Mouse (Mus musculus) adrenal gland, adult 18-20 months (tissue): ENCODE measurements around the gene Ccdc78. TPM values are rescaled to one million over a fixed set of nuclear protein-coding genes. Genes with fewer than 3 reads are reported as not detected.

ENCODE experiments used
- DNase-seq, 2 experiments: peaks; one replicate each; pipeline ENCODE4 v3.0.0; 2021 to 2022; ENCODE audit warnings: low spot score in 2 of 2
- total RNA-seq, 2 experiments: library from RNA; stranded (reverse); gene quantifications; 1 replicate in 1 of 2; 2 replicates in 1 of 2; pipeline ENCODE4 v1.2.3; 2021

Ccdc78 gene
- total RNA-seq, 2 experiments from 2014 or later: not detected

DNA sequence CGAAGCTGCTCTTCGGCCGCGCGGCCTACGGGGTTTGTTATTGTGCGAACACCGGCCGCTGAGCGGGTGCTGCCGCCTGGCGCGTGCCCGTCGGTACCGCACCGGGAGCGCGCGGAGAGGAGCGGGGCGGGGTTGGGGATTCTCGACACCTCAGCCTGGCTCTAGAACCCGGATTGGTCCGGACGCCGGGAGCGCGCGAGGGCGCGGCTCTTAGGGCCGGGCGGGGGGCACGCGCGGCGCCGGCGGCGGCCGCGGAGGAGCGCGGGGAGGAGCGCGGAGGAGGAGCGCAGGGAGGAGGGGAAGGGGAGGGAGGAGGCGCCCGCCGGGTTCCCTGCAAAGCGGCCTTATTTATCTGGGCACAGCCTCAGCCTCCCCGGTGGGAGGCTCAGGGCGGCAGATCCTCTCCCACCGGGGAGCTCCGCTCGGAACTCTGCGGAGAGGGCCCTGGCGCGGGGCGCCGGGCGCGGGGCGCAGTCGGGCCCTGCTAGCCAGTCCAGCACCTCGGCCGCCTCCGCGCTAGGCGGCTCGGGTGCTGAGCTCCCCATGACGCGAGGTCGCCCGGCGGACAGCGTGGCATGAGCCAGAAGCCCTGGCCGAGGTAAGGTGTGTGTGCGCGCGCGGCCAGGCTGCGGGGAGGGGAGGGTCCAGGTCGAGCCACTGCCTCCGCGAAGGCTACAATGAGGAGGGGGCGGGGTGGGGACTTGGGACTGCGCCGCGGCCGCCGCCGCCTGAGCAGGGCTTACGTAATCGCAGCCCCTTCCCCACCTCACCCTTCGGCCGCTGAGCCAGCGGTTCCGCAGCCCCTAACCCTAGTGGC, 22.6 kb downstream of the Ccdc78 start, which contains the start of gene Fbxl16:
Fbxl16 (plus strand) TSS at position 297 of the 817 bp plus-strand sequence.
- DNase-seq: peak; percentile 78 to 83

DNA sequence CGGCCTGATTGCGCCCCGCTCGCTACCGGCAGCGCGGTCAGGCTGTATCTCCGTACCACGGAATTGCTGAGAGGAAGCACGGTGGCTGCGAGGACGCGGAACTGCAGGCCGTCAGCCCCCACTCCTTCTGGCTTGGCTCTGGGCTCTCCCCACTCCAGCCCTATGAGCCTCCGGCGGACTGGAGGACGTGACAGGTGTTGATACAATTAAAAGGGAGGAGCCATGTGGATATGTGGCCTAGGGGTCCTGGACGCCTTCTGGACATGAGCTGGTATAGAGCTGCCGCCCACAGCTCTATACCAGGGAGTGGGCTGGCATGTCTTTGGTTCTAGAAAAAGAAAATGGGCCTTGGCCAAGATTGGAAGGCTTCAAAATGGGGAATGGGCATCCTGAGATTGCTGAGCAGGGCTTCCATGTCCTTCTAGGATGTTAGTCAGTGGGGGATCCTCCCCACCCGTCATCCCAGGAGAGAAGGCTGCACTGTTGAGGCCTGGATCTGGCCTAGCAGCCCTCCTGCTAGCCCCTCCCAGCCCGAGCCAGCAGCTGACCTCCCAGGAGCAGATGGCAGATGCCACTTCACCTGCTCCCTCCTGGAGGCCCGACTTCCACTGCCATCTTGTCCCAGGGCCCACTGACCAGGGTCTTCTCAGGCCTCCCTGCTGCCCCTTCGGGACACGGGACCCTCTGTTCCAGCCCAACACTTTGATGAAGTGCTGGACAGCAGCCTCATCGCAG, 23.4 kb downstream of the Ccdc78 start:
- DNase-seq: no peak

DNA sequence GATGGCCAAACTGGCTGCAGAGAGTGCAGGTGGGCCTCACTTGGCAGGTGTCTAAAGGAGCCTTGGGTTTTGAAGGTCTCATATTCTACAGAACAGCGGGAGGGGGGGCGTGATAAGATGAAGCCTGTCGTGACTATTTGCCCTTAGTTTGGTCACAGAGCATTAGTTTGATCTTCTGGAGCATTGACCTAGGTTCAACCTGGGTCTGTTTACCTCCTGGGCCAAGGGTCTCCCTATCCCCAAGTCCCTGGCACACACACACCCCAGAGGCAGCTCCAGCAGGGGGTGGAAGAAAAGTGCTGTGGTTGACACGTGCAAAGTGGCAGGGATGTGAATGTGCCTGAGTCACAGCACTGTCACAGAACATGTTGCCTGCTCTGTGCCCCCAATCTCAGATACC, 24.5 kb downstream of the Ccdc78 start:
- DNase-seq: no peak

DNA sequence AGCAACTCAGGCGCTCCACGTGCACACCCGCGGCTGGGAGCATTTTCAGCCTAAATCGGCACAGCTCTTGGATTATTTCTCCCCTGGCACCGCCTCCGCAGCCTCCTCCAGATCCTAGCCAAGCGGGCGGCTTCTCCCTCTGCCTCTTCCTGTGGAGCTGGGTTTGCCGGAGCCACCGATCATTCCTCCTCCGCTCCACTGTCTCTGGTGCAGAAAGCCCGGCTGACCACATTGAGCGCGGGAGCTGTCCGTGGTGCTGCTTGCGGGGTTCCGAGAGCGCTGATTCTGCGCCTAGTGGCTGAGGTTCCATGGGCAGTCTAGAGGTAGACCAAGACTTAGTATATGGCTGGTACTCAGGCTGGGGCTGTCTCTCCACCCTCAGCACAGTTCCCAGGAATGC, 27.1 kb downstream of the Ccdc78 start:
- peak; percentile 85 to 86 for DNase-seq

DNA sequence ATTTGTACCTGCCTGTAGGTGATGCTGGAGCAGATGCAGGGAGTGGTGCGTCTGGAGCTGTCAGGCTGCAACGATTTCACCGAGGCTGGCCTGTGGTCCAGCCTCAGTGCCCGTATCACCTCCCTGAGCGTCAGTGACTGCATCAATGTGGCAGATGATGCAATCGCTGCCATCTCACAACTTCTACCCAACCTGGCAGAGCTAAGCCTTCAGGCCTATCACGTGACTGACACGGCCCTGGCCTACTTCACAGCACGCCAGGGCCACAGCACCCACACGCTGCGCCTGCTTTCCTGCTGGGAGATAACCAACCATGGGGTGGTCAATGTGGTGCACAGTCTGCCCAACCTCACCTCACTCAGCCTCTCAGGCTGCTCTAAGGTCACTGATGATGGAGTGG, 31.3 kb downstream of the Ccdc78 start:
- no peak for DNase-seq

DNA sequence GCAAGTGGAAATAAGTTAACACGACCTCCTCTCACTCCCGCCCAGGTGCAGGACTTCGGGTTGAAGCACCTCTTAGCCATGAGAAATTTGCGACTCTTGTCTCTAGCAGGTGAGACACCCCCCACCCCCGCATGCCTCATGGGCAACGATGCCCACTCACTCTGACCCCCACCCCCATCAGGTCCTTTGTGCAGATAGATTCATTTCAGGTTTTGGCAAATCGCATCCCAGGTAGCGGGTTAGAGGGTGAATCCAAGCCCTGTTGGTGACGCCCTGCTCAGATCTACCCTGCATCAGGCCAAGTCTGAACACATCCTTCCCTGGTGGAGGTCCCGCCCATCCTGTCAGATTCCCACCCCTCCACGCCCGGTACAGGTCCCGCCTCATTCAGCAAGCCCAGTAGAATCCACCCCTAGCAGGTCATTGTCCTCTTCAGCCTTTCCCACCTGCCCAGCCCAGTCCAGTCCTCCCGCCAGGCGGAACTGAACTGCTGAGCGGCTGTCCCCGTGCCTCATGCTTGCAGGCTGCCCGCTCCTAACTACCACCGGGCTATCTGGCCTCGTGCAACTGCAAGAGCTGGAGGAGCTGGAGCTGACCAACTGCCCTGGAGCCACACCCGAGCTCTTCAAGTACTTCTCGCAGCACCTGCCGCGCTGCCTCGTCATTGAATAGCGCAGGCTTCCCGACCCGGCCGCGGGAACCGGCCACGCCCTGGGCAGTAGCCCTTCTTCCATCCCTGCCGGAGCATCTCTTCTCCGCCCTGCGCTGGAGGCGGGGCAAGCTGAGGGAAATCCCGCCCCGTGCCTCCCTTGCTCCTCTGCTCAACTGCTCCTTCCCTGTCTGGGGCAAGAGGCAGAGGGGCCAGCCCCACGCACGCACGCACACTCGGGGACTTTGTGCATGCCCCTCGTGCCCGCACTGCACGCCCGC, 32.7 kb downstream of the Ccdc78 start:
- no peak for DNase-seq

DNA sequence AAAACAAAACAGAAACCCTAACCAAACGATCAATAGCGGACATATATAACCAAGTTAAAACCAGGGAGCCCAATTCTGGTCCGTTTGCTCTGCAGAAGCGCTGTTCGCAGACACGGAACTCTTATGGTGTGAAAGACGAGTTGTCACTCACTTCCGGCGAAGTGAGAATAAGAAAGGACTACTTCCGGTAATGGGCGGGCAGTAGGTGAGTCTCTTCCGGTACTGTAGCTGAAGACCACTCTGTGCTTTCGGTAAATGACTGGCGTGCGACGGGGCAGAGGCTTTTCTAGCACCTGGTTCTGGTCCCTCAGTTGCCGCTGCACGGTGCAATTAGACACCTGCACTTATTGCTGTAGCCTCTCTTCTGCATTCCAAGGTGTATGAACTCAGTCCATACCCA, 37.1 kb downstream of the Ccdc78 start, which contains the start of gene Wdr24:
Wdr24 (plus strand) TSS at position 176 of the 400 bp plus-strand sequence.
- peak in 1 of 2 experiments; percentile 66 for DNase-seq

DNA sequence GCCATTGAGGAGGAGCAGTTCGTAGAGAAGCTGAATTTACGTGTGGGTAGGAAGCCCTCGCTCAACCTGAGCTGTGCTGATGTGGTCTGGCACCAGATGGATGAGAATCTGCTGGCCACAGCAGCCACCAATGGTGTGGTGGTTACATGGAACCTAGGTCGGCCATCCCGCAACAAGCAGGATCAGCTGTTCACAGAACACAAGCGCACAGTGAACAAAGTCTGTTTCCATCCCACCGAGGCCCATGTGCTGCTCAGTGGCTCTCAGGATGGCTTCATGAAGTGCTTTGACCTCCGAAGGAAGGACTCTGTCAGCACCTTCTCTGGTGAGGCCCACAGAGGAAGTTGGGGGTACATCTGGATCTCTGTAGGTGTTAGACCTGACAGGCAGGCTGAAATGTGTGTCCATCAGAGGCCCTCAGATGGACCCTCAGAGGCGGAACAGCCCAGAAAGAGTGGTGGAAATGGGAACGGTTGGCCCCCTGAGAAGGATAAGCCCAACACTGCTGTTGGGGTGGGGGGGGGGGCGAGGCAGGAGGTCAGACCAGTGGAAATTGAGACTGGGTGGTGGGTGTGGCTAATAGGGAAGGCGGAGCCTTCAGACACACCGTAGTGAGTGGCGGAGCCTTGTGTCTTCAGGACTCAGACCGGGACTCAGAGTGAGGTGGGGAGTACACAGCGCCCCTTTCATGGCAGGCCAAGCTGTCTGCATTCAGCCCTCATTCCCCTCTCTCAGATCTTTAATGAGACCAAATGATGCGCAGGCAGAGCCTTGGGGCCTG, 38.2 kb downstream of the Ccdc78 start:
- no peak for DNase-seq

DNA sequence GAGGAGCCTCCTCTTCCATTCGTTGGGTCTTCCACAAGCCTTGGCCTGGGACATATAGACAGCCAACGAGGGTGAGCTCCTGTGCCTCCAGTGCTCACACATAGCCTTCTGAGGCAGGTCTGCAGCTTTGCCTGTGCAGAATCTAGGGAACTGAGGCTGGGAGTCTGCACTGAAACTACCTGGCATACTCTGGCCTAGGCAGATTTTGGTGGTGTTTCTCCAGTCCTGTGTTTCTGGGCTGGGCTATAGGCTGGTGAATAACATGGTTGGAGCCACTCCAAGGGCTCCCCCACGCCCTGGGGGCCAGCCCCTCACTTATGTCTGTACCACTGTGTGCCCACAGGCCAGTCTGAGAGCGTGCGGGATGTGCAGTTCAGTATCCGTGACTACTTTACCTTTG, 38.9 kb downstream of the Ccdc78 start:
- DNase-seq: no peak

DNA sequence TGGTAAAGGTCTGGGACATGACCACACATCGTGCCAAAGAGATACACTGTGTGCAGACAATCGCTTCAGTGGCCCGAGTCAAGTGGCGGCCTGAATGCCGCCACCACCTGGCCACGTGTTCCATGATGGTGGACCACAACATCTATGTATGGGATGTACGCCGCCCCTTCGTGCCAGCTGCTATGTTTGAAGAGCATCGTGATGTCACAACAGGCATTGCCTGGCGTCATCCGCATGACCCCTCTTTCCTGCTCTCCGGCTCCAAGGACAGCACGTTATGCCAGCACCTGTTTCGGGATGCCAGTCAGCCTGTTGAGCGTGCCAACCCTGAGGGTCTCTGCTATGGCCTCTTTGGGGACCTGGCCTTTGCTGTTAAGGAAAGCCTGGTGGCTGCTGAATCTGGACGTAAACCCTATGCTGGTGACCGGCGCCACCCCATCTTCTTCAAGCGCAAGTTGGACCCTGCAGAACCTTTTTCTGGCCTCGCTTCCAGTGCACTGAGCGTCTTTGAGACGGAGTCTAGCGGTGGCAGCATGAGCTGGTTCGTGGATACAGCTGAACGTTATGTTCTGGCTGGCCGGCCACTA, 39.7 kb downstream of the Ccdc78 start:
- no peak for DNase-seq

DNA sequence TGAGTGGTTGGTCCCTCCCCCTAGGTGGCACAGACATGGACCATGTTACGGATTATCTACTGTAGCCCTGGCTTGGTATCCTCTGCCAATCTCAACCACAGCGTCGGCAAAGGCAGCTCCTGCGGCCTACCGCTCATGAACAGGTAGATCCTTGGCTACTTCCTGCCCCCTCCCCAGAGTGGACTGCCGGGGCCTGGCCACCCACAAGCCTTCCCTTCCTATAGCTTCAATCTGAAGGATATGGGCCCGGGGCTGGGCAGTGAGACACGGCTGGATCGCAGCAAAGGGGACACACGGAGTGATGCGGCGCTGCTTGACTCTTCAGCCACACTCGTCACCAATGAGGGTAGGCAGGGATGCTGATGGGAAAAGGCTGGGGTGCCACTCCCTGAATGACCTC, 40.6 kb downstream of the Ccdc78 start:
- no peak for DNase-seq

DNA sequence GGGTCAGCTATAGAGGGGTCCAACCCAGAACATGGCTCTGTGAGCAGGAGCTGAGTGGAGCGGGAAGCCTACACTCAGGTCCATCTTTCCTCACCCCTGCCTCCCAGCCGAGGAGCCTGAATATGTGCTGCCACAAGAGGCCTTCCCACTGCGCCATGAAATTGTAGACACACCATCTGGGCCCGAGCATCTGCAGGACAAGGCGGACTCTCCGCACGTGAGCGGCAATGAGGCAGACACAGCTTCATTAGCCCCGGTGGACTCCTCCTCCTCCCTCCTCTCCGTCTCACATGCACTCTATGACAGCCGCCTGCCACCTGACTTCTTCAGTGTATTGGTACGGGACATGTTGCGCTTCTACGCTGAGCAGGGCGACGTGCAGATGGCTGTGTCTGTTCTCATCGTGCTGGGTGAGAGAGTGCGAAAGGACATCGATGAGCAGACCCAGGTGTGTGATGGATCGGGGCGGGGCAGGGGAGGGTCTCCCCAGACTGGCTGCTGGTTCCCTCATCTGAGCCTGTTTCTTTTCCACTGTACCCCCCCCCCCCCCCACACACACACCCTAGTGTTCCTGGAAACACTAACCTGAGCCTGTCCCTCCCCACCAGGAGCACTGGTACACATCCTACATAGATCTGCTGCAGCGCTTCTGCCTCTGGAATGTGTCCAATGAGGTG, 41.3 kb downstream of the Ccdc78 start:
- no peak for DNase-seq

DNA sequence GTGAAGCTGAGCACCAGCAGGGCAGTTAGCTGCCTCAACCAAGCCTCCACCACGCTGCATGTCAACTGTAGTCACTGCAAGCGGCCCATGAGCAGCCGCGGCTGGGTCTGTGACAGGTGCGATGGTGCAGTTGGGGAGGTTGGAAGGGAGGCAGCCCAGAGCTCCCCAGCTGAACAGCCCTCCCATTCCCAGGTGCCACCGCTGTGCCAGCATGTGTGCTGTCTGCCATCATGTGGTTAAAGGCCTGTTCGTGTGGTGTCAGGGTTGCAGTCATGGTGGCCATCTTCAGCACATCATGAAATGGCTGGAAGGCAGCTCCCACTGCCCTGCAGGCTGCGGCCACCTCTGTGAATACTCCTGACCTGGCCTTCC, 41.8 kb downstream of the Ccdc78 start:
- no peak for DNase-seq

DNA sequence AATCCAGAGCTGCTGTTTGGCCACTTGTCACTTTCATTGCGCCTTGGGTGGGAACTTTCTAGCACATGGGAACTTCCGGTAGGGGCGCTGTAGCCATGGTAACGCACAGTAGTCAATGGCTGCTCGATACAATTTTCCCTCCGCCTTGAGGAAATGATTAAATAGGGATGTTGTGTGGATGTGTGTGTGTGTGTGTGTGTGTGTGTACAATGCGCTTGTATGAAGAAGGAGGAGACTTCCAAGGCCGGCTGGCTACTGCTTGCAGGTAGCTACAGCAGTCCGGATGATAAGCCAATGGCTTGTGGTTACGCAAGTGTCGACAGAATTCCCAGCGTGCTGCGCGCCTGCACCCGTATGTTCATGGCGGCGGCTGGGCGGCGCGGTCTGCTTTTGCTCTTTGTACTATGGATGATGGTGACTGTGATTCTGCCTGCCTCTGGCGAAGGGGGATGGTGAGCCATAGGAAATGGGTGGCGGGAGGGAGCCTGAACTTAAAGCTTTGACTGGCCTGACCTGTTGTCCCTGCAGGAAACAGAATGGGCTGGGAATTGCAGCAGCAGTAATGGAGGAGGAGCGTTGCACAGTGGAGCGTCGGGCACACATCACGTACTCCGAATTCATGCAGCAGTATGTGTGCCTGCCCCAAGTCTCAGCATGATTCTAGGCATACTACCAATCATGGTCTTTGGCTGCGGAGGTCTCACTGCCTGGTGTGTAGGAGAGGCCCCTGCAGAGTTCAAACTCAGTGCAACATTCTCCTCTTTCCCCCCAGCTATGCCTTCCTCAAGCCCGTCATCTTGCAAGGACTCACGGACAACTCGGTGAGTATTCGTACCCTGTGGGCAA, 42.6 kb downstream of the Ccdc78 start, which contains the start of gene Jmjd8:
Jmjd8 (plus strand) TSS at position 156 of the 846 bp plus-strand sequence.
- DNase-seq: peak; percentile 70 to 77

DNA sequence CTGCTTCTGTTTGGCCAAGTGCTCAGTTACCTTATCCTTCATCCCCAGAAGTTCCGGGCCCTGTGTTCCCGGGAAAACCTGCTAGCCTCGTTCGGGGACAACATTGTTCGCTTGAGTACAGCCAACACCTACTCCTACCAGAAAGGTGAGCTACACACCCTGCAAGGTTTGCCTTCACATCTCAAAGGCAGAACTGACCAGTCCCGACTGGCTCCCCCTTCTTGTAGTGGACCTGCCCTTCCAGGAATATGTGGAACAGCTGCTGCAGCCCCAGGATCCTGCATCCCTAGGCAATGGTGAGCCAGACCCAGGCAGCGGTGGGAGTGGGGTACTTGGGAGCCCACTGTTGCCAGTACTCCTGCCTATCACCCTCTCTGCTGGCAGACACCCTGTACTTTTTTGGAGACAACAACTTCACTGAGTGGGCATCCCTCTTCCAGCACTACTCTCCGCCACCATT, 43.2 kb downstream of the Ccdc78 start:
- no peak for DNase-seq

DNA sequence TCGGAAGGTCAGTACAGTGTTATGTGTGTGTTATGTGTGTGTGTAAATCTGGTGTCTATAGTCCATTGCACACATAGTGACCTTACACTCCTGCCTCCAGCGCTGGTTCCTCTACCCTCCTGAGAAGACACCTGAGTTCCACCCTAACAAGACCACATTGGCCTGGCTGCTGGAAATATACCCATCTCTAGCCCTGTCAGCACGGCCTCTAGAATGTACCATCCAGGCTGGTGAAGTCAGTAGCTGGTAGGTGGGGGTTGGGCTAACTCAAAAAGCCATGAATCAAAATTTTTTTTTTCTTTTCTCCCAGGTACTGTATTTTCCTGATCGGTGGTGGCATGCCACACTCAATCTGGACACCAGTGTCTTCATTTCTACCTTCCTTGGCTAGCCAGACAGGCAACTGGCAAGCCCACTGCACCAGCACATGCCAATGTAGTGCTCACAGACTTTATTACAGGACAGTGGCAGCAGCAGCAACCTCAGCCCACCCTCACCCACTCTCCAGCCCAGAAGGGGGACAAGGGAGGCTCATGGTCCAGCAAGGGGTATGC, 43.9 kb downstream of the Ccdc78 start:
- no peak for DNase-seq

DNA sequence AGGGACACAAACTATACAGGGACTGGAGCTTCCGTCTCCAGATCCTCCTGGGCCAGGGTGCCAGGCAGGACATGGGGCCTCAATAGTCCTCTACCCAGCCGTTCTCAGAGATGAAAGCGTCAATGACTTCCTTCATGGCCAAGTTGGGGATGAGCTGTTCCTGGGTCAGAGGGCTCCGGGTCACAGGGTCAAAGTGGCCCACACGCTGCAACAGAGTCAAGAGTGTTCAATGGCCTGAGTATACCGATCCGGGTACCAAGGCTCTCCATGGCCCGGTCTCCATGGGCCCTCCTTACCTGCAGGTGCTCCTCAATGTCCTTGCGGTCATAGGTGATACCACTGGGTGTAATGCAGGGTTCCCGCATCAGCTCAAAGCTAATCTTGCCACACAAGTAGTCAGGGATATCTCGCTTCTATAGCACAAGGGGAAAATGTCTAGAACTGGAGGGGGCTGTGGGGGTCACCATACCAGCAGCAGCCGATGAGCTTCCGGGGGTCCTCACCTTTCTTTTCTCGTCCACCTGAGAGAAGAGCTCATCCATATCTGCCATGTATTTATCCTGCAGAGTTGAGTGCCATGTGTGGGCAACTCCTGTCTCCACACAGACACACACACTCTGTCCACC, 44.5 kb downstream of the Ccdc78 start:
- no peak for DNase-seq
